Mouse (Mus musculus) embryo, embryonic 10 days (tissue): ENCODE measurements at regions not wholly inside any gene's neighbourhood (a gene's known extent, or its start where the extent isn't known, plus 50 kb on each side); places are given as distances from the start of the nearest gene placed in this dataset.
"Not testable (repeated sequence)": the region's sequence is repeated elsewhere in the genome, so short reads cannot be mapped to it uniquely, and the experiment has no call there.

Experiments
- DNase-seq: peaks from one replicate; pipeline ENCODE4 v3.0.0-alpha.2; 2015; ENCODE audit warnings: low spot score

GRCm38 (mm10) chr3:18295921-18296320, 347.7 kb downstream of the Cypt12 start:
- DNase-seq, result no peak

- DNase-seq, result no peak
Measured at GRCm38 (mm10) chr3:18298699-18299098, 350.5 kb downstream of the Cypt12 start.

- DNase-seq, result no peak
Measured at GRCm38 (mm10) chr3:18299502-18299901, 351.3 kb downstream of the Cypt12 start.

- no peak for DNase-seq
Measured at GRCm38 (mm10) chr3:18319433-18319832, 371.2 kb downstream of the Cypt12 start.

- no peak for DNase-seq
Measured at GRCm38 (mm10) chr3:18333182-18333581, 385.0 kb downstream of the Cypt12 start.

- DNase-seq, result no peak
Measured at GRCm38 (mm10) chr3:18339189-18339588, 391.0 kb downstream of the Cypt12 start.

- no peak for DNase-seq
Measured at GRCm38 (mm10) chr3:18341757-18342156, 393.5 kb downstream of the Cypt12 start.

GRCm38 (mm10) chr3:18378014-18379005, 430.1 kb downstream of the Cypt12 start:
- no peak for DNase-seq

- no peak for DNase-seq
Measured at GRCm38 (mm10) chr3:18421886-18422575, 473.8 kb downstream of the Cypt12 start.

- no peak for DNase-seq
Measured at GRCm38 (mm10) chr3:18428908-18429307, 480.7 kb downstream of the Cypt12 start.

GRCm38 (mm10) chr3:18438845-18439244, 490.6 kb downstream of the Cypt12 start:
- DNase-seq, result no peak

- DNase-seq, result no peak
Measured at GRCm38 (mm10) chr3:18452197-18452933, 504.2 kb downstream of the Cypt12 start.

- DNase-seq, result no peak
Measured at GRCm38 (mm10) chr3:18453220-18453985, 505.2 kb downstream of the Cypt12 start.

- no peak for DNase-seq
Measured at GRCm38 (mm10) chr3:18453986-18454291, 505.7 kb downstream of the Cypt12 start.

- not testable (repeated sequence) for DNase-seq
Measured at GRCm38 (mm10) chr3:18454558-18455191, 506.5 kb downstream of the Cypt12 start.

GRCm38 (mm10) chr3:18456033-18456690, 508.0 kb downstream of the Cypt12 start:
- no peak for DNase-seq

- no peak for DNase-seq
Measured at GRCm38 (mm10) chr3:18460267-18460666, 512.1 kb downstream of the Cypt12 start.

- no peak for DNase-seq
Measured at GRCm38 (mm10) chr3:18471846-18472245, 523.6 kb downstream of the Cypt12 start.

- DNase-seq, result no peak
Measured at GRCm38 (mm10) chr3:18479557-18479956, 531.3 kb downstream of the Cypt12 start.

GRCm38 (mm10) chr3:18482006-18482405, 533.8 kb downstream of the Cypt12 start:
- no peak for DNase-seq

GRCm38 (mm10) chr3:18488886-18489285, 540.7 kb downstream of the Cypt12 start:
- no peak for DNase-seq
